Comparison of ENCODE assay signal across 9 mouse cellular contexts in the genomic region with DNA sequence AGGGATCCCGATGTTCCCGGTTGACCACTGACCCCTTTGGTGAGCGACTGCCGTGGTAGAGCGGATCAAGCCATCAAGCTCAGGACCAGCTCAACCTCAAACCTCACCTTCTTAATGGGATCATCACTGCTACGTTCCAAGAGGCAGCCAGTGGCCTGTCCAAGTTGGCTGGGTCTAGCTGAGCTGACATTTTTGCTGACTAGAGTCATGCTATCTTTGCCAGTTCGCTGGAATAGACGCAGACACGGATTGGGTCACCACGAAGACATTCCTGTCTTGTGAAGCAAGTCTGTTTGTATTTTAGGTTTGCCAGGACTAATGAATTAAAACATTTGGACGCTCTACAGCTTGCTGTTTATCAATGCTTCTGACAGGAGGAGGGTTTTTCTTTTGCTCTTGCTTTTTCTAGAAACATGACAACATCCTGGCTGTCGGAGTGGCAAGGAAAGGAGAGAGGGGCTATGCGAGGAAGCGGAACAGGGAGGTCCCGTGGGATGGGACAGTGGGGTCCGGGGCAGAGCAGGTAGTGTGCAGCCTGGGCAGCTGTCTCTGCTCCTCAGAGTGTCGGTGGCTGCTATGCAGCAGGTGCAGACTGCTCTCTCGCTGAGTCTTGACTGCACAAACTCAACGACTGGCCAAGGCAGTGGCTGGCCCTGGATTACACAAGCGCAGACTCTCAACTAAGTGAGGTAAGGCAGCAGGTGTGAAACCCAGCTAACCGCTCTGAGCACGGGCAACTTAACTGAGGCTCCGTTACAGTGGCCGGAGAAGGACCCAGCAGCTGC. TPM values are rescaled to one million over a fixed set of nuclear protein-coding genes. Genes with fewer than 3 reads are reported as not detected.
DNase-seq lines count a peak whose midpoint lies in the region; ATAC-seq and TF ChIP-seq lines count a peak whose summit lies in the region.
"Had no signal": no experiment of that assay in that cellular context is flagged by ENCODE, and none has a peak within 500 bp of the region (broad histone marks: within the 10 kb centered on the region; RNA-seq: fewer than 3 reads in every experiment).

A gene (plus strand): TSS at position 424 of the 785 bp plus-strand sequence.

- intact Hi-C loops in heart, postnatal 10 days (cut with DNase I) = no loop called here

- ATAC-seq in embryonic facial prominence, embryonic 14.5 days (ENCODE audit: low read depth) = peak; percentile 89
- peak; percentile 89 for ATAC-seq in limb, embryonic 13.5 days (ENCODE audit: low FRiP score, low read depth)
- ATAC-seq in midbrain, embryonic 16.5 days = no peak

- H3K9me3 ChIP-seq in CH12.LX (replicated peaks; ENCODE audit: low read length) = no peaks in the 10 kb centered on the region
- H3K9me3 ChIP-seq in embryonic facial prominence, embryonic 14.5 days (ENCODE audit: control insufficient read depth, low read length) = no peaks in the 10 kb centered on the region
- no peaks in the 10 kb centered on the region for H3K9me3 ChIP-seq in limb, embryonic 13.5 days
- no peaks in the 10 kb centered on the region for H3K9me3 ChIP-seq in midbrain, embryonic 16.5 days (replicated peaks; ENCODE audit: control insufficient read depth, low read length, poor library complexity, severe bottlenecking)
- H3K9me3 ChIP-seq: neural tube, embryonic 12.5 days had no signal

- 72% methylated on average over 24 of the region's 24 CpGs for WGBS in embryonic facial prominence, embryonic 14.5 days
- 78% methylated on average over 24 of the region's 24 CpGs for WGBS in limb, embryonic 13.5 days
- WGBS in midbrain, embryonic 16.5 days = 84% methylated on average over 24 of the region's 24 CpGs

- no peaks in the 10 kb centered on the region for H3K79me2 ChIP-seq in CH12.LX (replicated peaks; ENCODE audit: control insufficient read depth, extremely low read depth, insufficient read depth, poor library complexity, severe bottlenecking)

- TF ChIP-seq POLR2A in CH12.LX (IDR thresholded peaks at IDR 0.05; ENCODE audit: low read depth, low read length) = no peak

- TF ChIP-seq RAD21 in CH12.LX (IDR thresholded peaks at IDR 0.05; ENCODE audit: low read depth, low read length) = no peak

- H3K9ac ChIP-seq in CH12.LX (ENCODE audit: insufficient read depth, low read depth) = no peak within 1 kb of the TSS
- no peak within 1 kb of the TSS for H3K9ac ChIP-seq in embryonic facial prominence, embryonic 14.5 days (ENCODE audit: low read depth, low read length)
- no peak within 1 kb of the TSS for H3K9ac ChIP-seq in limb, embryonic 13.5 days
- H3K9ac ChIP-seq in midbrain, embryonic 16.5 days (ENCODE audit: low read depth, low read length) = no peak within 1 kb of the TSS
- H3K9ac ChIP-seq: neural tube, embryonic 12.5 days had no signal

- H3K36me3 ChIP-seq in CH12.LX (replicated peaks in 1 of 2; ENCODE audit: control insufficient read depth in 1 of 2, insufficient read depth in 1 of 2, low read length in 1 of 2) = no peaks in the 10 kb centered on the region
- H3K36me3 ChIP-seq in embryonic facial prominence, embryonic 14.5 days (ENCODE audit: control insufficient read depth, insufficient read depth, low read length) = no peaks in the 10 kb centered on the region
- no peaks in the 10 kb centered on the region for H3K36me3 ChIP-seq in limb, embryonic 13.5 days
- H3K36me3 ChIP-seq in midbrain, embryonic 16.5 days (ENCODE audit: control insufficient read depth, insufficient read depth, low read length) = no peaks in the 10 kb centered on the region
- H3K36me3 ChIP-seq: neural tube, embryonic 12.5 days had no signal

- no peak for TF ChIP-seq EP300 in CH12.LX (IDR thresholded peaks at IDR 0.05; ENCODE audit: low read length)

- H3K27me3 ChIP-seq in CH12.LX (replicated peaks) = no peaks in the 10 kb centered on the region
- no peaks in the 10 kb centered on the region for H3K27me3 ChIP-seq in embryonic facial prominence, embryonic 14.5 days (replicated peaks; ENCODE audit: control insufficient read depth, insufficient read depth, low read length)
- no peaks in the 10 kb centered on the region for H3K27me3 ChIP-seq in limb, embryonic 13.5 days
- H3K27me3 ChIP-seq in midbrain, embryonic 16.5 days (ENCODE audit: control insufficient read depth, insufficient read depth, low read depth, low read length) = no peaks in the 10 kb centered on the region
- H3K27me3 ChIP-seq: neural tube, embryonic 12.5 days had no signal

- in situ Hi-C loops in CH12.LX (cut with MboI; ENCODE audit: low pct_ligation_motif_present, low pct_unique_long_range_greater_than_20kb, low sequenced_read_pairs) = no loop called here

- dilution Hi-C loops in CH12.LX (cut with MboI; ENCODE audit: extremely low pct_ligation_motif_present, extremely low pct_unique_long_range_greater_than_20kb, low sequenced_read_pairs) = no loop called here

- no peak for DNase-seq in CH12.LX (ENCODE audit: extremely low read depth)
- peak; percentile 72 for DNase-seq in embryonic facial prominence, embryonic 14.5 days (ENCODE audit: low spot score)
- DNase-seq in heart, postnatal 10 days = peak; percentile 69 to 72
- DNase-seq in layer of hippocampus, adult 2 months (ENCODE audit: low spot score in 2 of 2) = no peak
- DNase-seq in right cerebral cortex, postnatal 25 days = no peak
- no peak for DNase-seq in spleen, adult 18-20 months

- H3K4me2 ChIP-seq in CH12.LX (ENCODE audit: insufficient read depth, low read depth, poor library complexity, severe bottlenecking) = peak within 1 kb of the TSS; percentile 48; the same call in 1 of the 2 replicates
- H3K4me2 ChIP-seq in embryonic facial prominence, embryonic 14.5 days (ENCODE audit: low read depth, low read length) = no peak within 1 kb of the TSS
- no peak within 1 kb of the TSS for H3K4me2 ChIP-seq in limb, embryonic 13.5 days (replicated peaks)
- no peak within 1 kb of the TSS for H3K4me2 ChIP-seq in midbrain, embryonic 16.5 days (ENCODE audit: low read length)
- H3K4me2 ChIP-seq: neural tube, embryonic 12.5 days had no signal

- no peak within 1 kb of the TSS for H3K27ac ChIP-seq in CH12.LX (ENCODE audit: insufficient read depth, low read depth)
- no peak within 1 kb of the TSS; the same call in 1 of the 2 replicates for H3K27ac ChIP-seq in embryonic facial prominence, embryonic 14.5 days (replicated peaks; ENCODE audit: low read depth, low read length)
- no peak within 1 kb of the TSS for H3K27ac ChIP-seq in limb, embryonic 13.5 days
- H3K27ac ChIP-seq in layer of hippocampus, adult 2 months = no peak within 1 kb of the TSS
- no peak within 1 kb of the TSS for H3K27ac ChIP-seq in midbrain, embryonic 16.5 days (ENCODE audit: low read length)
- H3K27ac ChIP-seq: neural tube, embryonic 12.5 days had no signal

- H3K4me1 ChIP-seq in CH12.LX (ENCODE audit: control insufficient read depth in 1 of 2, insufficient read depth in 2 of 2) = peaks cover 4 to 7% of the 10 kb centered on the region in 2 experiments
- H3K4me1 ChIP-seq in embryonic facial prominence, embryonic 14.5 days (ENCODE audit: control insufficient read depth, insufficient read depth, low read length) = no peaks in the 10 kb centered on the region
- no peaks in the 10 kb centered on the region for H3K4me1 ChIP-seq in limb, embryonic 13.5 days
- H3K4me1 ChIP-seq in midbrain, embryonic 16.5 days (ENCODE audit: control insufficient read depth, insufficient read depth, low read length) = no peaks in the 10 kb centered on the region
- H3K4me1 ChIP-seq: neural tube, embryonic 12.5 days had no signal

- TF ChIP-seq CTCF in CH12.LX (conservative IDR thresholded peaks at IDR 0.05 in 1 of 2, IDR thresholded peaks at IDR 0.05 in 1 of 2; ENCODE audit: low read depth in 2 of 2, low read length in 2 of 2) = no peak
- no peak for TF ChIP-seq CTCF in layer of hippocampus, adult 2 months (conservative IDR thresholded peaks at IDR 0.05)

- no peak within 1 kb of the TSS for H3K4me3 ChIP-seq in CH12.LX (replicated peaks in 1 of 3; ENCODE audit: low read depth in 2 of 3, low read length in 2 of 3, poor library complexity in 1 of 3)
- no peak within 1 kb of the TSS for H3K4me3 ChIP-seq in embryonic facial prominence, embryonic 14.5 days (ENCODE audit: low read depth, low read length)
- H3K4me3 ChIP-seq in limb, embryonic 13.5 days = no peak within 1 kb of the TSS
- H3K4me3 ChIP-seq in layer of hippocampus, adult 2 months = no peak within 1 kb of the TSS
- no peak within 1 kb of the TSS for H3K4me3 ChIP-seq in midbrain, embryonic 16.5 days (ENCODE audit: low read depth, low read length)
- H3K4me3 ChIP-seq: neural tube, embryonic 12.5 days had no signal

TF ChIP-seq in CH12.LX, 34 proteins besides CTCF, POLR2A, EP300 and RAD21 (continues in another document):
- no peak for TF ChIP-seq JUN (IDR thresholded peaks at IDR 0.05; ENCODE audit: insufficient read depth, low read depth, low read length)
- TF ChIP-seq MAFK (IDR thresholded peaks at IDR 0.05; ENCODE audit: insufficient replicate concordance, low read length) = no peak
- TF ChIP-seq MAX (IDR thresholded peaks at IDR 0.05; ENCODE audit: low read length) = no peak
- TF ChIP-seq ETS1 (conservative IDR thresholded peaks at IDR 0.05; ENCODE audit: low read depth, low read length) = no peak
- TF ChIP-seq CHD2 (IDR thresholded peaks at IDR 0.05; ENCODE audit: low read length) = no peak
- TF ChIP-seq TBP (conservative IDR thresholded peaks at IDR 0.05; ENCODE audit: low read depth, low read length) = no peak
- no peak for TF ChIP-seq GABPA (IDR thresholded peaks at IDR 0.05; ENCODE audit: insufficient replicate concordance, low read depth, low read length)
- TF ChIP-seq JUND (conservative IDR thresholded peaks at IDR 0.05; ENCODE audit: low read depth, low read length) = no peak
- TF ChIP-seq IRF4 (IDR thresholded peaks at IDR 0.05; ENCODE audit: low read depth, low read length) = no peak
- TF ChIP-seq MXI1 (IDR thresholded peaks at IDR 0.05; ENCODE audit: low read depth, low read length) = no peak
- no peak for TF ChIP-seq PAX5 (IDR thresholded peaks at IDR 0.05; ENCODE audit: low read length)
- no peak for TF ChIP-seq E2F4 (IDR thresholded peaks at IDR 0.05; ENCODE audit: insufficient replicate concordance, low read depth, low read length)
- no peak for TF ChIP-seq MYC (IDR thresholded peaks at IDR 0.05; ENCODE audit: low read depth, low read length)
- TF ChIP-seq BHLHE40 (IDR thresholded peaks at IDR 0.05; ENCODE audit: low read depth, low read length) = no peak
- TF ChIP-seq NELFE (IDR thresholded peaks at IDR 0.05; ENCODE audit: low read depth, low read length) = no peak
- no peak for TF ChIP-seq ZNF384 (IDR thresholded peaks at IDR 0.05; ENCODE audit: low read depth, low read length)

RNA-seq across cellular contexts. Expression of the gene that starts here (rescaled TPM):
- total RNA-seq in CH12.LX (2012; rRNA removed) (0.08 TPM in 2 replicates), CH12.LX (2014; rRNA removed) (not detected in 2 replicates)
- not detected in 2 replicates for polyA plus RNA-seq in CH12.LX (2012; ENCODE audit: insufficient read length, low read depth)
- 1.8 and 1.9 TPM in 2 replicates for polyA plus RNA-seq in embryonic facial prominence, embryonic 14.5 days (2014; fragmentation: Nextera tagmentation; extraction: Ambion mirVana)
- total RNA-seq in heart, postnatal 10 days (2021) = 1 to 10 TPM; 5.6 to 7.4 TPM
- polyA plus RNA-seq in limb, embryonic 13.5 days (2015; fragmentation: Nextera tagmentation; extraction: Ambion mirVana) = 0.45 and 0.47 TPM in 2 replicates
- under 1 TPM in 1 of 2 experiments, not detected in 1; 0.49 TPM for total RNA-seq in layer of hippocampus, adult 2 months (2021)
- polyA plus RNA-seq in midbrain, embryonic 16.5 days (2015; fragmentation: Nextera tagmentation; extraction: Ambion mirVana) = not detected in 2 replicates
- polyA plus RNA-seq: neural tube, embryonic 12.5 days had no signal

Comparison
In these comparisons a context has a peak if more than half of its experiments do, and no peak if none do; other contexts are left out.
1. RNA of the gene that starts here (total RNA-seq): 5.6 to 7.4 TPM in heart, postnatal 10 days; 0.49 TPM in layer of hippocampus, adult 2 months and 0.08 TPM in CH12.LX; every median in the first group is over 4 times any median in the second.
2. Peak in ATAC-seq in limb, embryonic 13.5 days; RNA of the gene not detected or under 1 TPM.
3. DNase-seq: peak in embryonic facial prominence, embryonic 14.5 days (single experiment) and heart, postnatal 10 days (2 of 2); none in CH12.LX (single experiment), layer of hippocampus, adult 2 months (0 of 2), right cerebral cortex, postnatal 25 days (single experiment) and spleen, adult 18-20 months (0 of 2).